Mouse (Mus musculus): Measurements from ENCODE around the gene Col5a1.
A peak's percentile ranks its signal among the peaks of the same experiment; 100 is the strongest.

Col5a1 gene

GRCm38 (mm10) chr2:28034011-28034710 lies 147.9 kb downstream of the Col5a1 start:
- DNase-seq (ENCODE audit: low read depth), result no peak

DNA sequence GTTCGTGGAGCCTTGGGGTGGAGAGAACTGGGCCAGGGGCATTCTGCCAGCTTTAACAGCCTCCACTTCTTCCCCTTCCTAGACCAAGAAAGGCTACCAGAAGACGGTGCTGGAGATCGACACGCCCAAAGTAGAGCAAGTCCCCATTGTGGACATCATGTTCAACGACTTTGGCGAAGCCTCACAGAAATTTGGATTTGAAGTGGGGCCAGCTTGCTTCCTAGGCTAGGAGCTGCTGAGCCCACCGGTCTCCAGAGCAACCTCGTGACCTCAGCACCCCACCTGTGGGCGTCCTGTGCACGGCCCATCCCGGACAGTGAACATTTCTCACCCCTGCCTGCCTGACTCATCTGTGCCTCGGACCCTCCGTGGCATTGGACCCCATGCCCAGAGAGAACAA lies 150.6 kb downstream of the Col5a1 start:
- DNase-seq (ENCODE audit: low read depth), result no peak

DNA sequence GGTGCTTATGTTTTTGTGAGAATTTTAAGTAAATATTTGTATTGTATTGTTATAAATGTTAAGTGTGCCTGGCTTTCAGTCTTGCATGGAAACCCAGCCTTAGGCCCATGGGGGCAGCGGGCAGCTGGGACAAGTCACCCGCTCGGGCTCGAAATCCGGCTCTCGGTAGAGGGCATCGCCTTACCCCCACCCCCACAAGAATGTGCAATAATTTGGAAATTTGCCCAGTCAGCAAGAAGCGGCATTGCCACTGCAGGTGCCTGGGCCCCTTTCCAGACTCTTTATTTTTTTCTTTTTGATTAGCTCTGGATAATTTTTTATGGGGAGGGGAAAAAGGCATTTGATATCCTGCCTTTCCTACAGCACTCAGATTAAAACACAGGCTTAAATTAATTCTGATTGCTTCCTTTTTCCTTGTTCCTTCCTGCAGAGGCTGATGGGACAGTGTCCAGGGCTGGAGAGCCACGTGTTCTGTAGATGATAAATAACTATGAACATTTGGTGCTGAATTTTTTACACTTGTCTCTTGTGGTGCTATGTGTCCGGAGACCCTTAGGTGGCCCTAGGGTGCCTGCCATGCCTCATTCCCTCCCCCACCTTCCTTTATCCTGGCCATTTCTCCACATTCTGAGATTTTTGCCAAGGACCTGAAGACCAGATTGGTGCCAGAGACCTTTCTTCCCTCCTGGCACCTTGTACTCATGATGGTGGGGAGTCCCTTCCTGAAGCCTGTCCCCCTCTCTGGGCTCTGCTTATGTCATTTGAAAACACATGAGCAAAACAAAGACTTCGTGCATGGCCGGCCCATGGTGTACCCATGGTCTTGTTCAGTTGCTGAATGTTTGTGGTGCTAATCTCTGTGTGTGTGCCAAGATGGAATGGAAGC lies 151.5 kb downstream of the Col5a1 start:
- DNase-seq (ENCODE audit: low read depth), result no peak

GRCm38 (mm10) chr2:28038391-28039096 lies 152.3 kb downstream of the Col5a1 start:
- DNase-seq (ENCODE audit: low read depth), result no peak

GRCm38 (mm10) chr2:28039647-28040325 lies 153.6 kb downstream of the Col5a1 start:
- no peak for DNase-seq (ENCODE audit: low read depth)

DNA sequence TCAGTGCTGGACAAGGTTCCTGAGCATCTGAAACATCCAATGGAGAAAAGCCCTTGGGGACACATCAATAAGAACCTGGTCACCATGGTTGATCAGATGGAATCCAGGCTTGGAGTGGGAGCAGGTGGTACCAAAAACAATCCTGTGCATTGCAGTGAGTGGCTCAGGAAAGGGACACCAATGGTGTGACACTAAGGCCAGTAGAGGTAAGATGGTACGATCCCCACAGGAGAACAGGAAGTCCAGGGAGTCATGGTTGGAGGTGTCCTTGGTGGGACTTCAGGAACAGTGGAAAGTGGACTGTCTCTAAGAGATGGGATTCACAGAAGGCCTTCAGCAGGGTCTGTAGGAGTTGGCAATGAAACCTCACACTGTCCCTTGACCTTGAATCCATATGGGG lies 154.2 kb downstream of the Col5a1 start:
- DNase-seq (ENCODE audit: low read depth), result no peak

DNA sequence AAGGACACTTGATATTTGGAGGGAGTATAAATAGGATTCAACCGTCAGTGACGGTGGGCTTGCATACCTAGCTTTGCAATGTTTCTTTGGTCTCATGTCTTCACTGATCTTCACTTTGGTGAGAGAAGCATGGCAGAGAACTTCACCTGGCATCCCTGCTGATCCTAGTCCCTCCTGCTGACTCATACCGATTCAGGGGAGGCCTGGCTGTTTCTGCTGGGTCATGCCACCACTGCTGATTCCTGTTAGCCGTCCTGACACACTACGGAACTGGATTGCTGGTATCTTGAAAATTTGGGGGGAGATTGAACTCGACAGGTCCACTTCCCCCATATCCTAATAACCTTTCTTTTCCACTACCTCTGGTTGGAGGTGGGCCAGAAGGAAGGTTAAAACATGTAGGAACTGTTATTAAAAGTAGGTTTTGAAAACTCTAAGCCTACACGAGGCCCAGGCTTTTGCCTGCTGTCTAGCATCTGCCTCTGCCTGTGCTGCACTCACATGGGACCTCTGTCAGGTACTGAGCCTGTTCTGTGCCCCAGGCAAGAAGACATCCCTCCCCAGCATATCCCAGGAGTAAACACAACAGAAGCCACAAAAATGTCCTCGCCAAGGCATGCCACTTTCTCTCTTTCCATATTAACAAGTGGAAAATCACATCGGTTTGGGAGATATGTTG lies 158.8 kb downstream of the Col5a1 start:
- no peak for DNase-seq (ENCODE audit: low read depth)

DNA sequence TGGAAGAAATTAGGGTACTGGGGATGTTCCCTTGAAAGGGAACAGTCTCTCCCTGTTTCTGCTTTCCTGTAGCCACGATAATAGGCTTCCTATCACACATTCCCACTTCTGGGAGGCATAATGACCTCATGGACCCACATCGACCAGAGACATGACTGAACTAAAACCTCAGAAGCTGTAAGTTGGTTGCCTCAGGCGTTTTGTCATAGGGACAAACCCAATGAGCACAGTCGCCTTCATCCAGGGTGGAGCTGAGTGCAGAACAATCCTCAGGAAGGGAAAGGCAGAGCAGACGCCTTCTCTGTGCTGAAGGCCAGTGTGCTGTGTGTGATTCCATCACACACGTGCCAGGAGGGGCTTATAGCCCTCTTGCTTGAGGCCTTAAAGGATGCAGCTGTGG lies 160.1 kb downstream of the Col5a1 start:
- DNase-seq (ENCODE audit: low read depth), result no peak

DNA sequence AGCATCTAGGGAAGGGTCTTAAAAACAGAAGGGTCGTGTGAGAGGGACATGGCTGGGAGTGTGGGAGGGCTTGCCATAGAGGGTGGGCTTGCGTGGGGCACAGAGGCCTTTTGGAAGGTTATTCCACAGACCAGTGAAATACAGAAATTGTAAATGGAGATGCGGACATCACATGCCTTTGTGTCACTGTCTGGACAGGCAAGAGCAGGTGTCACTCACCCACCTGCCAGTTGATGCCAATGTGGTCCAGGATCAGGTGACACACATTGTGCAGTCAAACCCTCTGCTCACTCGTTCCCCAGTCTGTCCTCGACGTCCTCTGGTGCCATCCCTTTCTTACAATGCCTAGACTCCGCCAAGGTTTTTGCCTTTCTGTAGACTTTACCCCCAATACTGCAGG lies 160.9 kb downstream of the Col5a1 start:
- no peak for DNase-seq (ENCODE audit: low read depth)

- no peak for DNase-seq (ENCODE audit: low read depth)
These were observed 173.7 kb downstream of the Col5a1 start for GRCm38 (mm10) chr2:28059922-28060321.

DNA sequence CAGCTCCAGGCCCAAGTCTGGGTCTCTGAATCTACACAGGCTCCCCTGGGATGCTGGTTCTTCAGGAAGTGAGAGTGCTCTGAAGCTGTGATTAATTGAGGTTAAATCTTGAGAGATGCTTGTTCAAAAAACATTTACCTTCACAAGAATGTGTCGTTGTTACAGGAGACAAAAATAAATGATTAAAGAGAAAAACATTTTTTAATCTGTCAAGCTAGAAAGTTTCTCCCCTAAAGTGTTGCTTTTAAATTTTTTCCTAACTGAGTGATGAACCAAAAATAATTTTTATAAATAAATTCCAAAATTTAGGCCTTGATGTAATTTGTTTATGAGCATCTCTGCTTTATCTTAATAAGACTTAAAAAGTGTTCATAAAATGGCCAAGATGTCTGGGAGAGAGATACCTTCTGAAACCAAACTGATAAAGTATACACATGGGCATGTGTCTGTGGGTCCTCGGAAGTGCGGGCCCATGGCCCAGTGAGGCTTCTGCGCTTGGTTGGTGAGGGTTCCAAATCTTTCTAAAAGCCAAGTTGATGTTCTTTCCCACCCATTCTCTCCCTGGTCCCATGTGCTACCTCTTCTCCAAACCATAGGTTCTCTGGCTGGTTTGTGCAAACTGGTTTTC lies 177.6 kb downstream of the Col5a1 start:
- no peak for DNase-seq (ENCODE audit: low read depth)

DNA sequence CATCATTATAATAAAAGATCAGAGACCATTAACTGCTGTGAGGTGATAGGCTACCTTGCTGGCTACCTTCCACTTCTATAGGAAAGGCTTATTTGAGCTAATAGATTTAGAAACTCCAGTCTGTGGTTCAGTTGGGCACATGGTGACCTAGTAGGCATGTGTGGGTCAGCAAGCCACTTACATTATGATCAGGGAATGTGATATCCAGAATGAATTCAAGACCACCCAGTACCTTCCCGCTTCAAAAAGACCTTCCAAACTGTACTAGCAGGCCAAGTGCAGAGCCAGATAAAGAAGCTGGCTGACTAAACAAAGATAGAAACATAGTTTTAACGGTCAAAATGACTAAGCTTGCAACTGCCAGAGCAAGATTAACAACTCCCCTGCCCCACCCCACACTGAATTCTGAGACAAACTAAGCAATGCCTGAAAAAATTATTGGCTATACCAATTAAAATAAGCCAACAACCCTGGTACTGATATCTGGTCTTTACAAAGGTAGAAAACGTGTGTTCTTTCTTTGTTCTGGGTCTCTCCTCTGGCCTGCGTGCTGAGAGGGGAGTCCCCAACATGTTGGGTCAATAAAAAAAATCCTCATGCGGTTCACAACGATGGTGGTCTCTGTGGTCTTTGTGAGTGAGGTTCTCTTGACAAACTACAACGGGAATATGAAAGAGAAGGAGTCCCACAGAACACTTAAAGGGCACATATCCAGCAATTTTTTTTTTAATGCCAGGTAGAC lies 178.3 kb downstream of the Col5a1 start:
- peak; percentile 2 for DNase-seq (ENCODE audit: low read depth)

DNA sequence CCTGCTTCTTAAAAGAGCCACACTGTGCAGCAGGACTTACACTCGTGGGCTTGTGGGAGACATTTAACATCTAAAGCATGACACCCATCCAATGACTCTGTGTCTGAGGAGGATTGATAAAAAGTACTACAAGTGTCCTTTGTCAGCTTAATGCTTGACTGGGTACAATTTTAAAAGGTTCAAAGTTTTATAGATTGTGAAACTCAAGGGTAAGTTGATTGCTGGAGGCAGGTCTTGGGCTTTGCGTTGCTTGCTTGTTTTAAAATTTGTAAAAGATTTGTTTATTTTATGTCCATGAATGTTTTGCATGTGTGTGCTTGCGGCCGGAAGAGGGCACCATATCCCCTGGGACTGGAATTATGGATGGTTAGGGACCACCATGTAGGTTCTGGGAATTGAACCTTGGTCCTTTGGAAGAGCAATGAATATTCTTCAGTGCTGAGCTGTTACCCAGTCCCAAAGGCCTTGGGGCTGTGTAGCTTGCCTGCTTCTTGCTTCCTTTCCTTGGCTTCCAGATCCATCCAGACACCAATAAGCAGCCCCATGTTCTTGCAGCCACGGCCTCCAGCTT lies 178.9 kb downstream of the Col5a1 start:
- DNase-seq (ENCODE audit: low read depth), result no peak

DNA sequence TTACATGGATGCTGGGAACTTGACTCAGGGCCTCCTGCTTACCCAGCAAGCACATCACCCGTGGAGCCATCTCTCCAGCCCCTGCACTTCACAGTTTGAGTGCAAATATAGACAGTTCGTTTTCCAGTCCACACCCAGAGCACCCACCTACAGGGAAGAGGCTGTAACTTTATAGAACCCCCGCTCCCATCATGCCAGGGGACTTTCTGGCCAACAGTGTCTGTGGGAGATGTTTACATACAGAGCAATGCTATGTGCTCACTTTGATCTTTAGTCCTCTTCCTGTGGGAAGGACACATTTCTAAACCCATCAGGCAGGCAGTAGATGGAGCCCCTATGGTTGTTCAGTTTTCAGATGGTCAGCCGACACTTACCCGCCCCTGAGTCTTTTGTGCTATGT lies 180.5 kb downstream of the Col5a1 start:
- DNase-seq (ENCODE audit: low read depth), result no peak

DNA sequence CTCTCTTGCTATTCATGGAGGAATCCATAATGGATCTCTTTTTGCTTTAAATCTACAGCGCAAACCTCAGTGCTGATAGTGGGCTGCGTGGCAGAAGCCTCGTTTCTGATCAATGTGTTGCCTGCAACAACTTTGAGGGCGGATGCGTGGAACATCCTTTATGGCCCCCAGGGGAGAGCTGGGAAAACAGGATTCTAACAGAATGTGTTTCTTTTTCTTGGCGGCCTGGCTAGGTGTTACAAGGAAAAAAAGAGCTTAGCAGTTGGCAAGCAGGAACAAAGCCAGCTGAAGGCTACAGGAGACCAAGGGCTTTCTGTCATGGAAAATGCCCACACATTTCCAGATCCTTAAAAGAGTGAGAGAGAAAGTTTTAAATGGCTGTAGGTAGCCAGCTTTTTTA lies 180.9 kb downstream of the Col5a1 start:
- no peak for DNase-seq (ENCODE audit: low read depth)

GRCm38 (mm10) chr2:28067821-28068536 lies 181.8 kb downstream of the Col5a1 start:
- DNase-seq (ENCODE audit: low read depth), result no peak

- DNase-seq (ENCODE audit: low read depth), result no peak
These were observed 182.3 kb downstream of the Col5a1 start for GRCm38 (mm10) chr2:28068537-28068878.

DNA sequence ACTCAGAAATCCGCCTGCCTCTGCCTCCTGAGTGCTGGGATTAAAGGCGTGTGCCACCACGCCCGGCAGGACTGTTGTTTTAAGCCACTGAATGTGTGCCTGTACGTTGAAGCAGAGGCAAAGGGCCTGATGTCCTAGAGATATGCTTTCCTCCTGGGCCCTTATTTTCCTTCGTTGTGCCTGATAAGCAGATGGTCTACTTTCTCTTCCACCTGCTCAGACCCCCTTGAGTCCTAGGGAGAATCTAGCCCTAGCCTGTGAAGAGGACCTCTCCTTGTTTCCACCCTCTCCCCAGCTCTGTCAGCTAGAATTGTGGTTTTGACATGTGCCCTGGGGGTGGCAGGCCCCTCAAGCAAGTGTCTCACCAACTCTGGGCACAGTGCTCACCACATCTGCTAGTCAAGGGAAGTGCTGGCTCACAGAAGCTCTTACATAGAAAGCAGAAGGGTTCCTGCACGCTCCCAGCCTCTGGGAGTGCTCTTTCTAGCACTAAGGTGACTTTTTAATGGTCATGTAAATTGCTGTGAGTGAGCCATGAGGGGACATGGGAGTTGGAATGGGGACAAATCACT lies 189.5 kb downstream of the Col5a1 start:
- no peak for DNase-seq (ENCODE audit: low read depth)

GRCm38 (mm10) chr2:28084768-28085167 lies 198.5 kb downstream of the Col5a1 start, which contains the start of gene Fcnb:
Gene Fcnb (minus strand): TSS chr2:28084885.
- no peak for DNase-seq (ENCODE audit: low read depth)

Measured in 416B (cell line).